Mouse (Mus musculus): ENCODE measurements around the gene Myg1.

GRCm38 (mm10) chr15:102336946-102337345, 5.4 kb downstream of the Myg1 start:
- TF ChIP-seq POLR2A (IDR thresholded peaks at IDR 0.05; ENCODE audit: extremely low read depth, insufficient read depth, low read length) = no peak
- TF ChIP-seq CTCF (IDR thresholded peaks at IDR 0.05; ENCODE audit: extremely low read depth, insufficient read depth, low read length) = no peak

Measured in cortical plate, adult 2 months (tissue).